ENCODE assay signal across 14 mouse cellular contexts in the genomic region with DNA sequence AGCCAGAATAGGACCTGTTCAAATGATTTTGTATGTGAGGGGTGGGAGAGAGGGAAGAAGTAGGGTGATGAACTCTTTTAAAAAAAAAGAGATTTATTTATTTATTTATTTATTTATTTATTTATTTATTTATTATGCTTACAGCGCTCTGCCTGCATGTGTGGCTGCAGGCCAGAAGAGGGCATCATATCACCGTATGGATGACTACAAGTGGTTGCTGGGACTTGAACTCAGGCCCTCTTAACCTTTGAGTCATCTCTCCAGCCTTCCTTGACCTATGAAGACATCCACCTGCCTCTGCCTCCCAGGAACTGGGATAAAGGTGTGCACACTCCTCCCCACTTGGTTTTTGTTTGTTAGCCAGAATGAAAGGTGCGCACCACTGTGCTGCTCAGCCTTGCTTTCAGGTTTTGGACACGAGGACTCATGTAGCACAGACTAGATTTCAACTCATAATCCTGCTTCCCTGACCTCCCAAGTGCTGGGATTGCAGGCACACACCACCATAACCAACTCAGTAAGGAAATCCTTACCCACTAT. TPM values are rescaled to one million over a fixed set of nuclear protein-coding genes. Genes with fewer than 3 reads are reported as not detected.
A peak's percentile ranks its signal among the peaks of the same experiment; 100 is the strongest.
DNase-seq lines count a peak whose midpoint lies in the region; ATAC-seq and TF ChIP-seq lines count a peak whose summit lies in the region.
"Had no signal": no experiment of that assay in that cellular context is flagged by ENCODE, and none has a peak within 500 bp of the region (broad histone marks: within the 10 kb centered on the region; RNA-seq: fewer than 3 reads in every experiment).

No protein-coding gene starts in this region.

- TF ChIP-seq EP300 in stomach, postnatal 0 days (optimal IDR thresholded peaks at IDR 0.05) = no peak

- H3K36me3 ChIP-seq in stomach, postnatal 0 days (ENCODE audit: control insufficient read depth, insufficient read depth, low read length) = no peaks in the 10 kb centered on the region; the same call in 1 of the 2 replicates
- H3K36me3 ChIP-seq: embryonic facial prominence, embryonic 15.5 days; forebrain, embryonic 12.5 days had no signal

- no peak overlapping the region for H3K4me2 ChIP-seq in stomach, postnatal 0 days (replicated peaks; ENCODE audit: low read depth)
- H3K4me2 ChIP-seq: embryonic facial prominence, embryonic 15.5 days; forebrain, embryonic 12.5 days; liver, embryonic 13.5 days had no signal

- H3K9me3 ChIP-seq in stomach, postnatal 0 days (ENCODE audit: control insufficient read depth, low read length) = no peaks in the 10 kb centered on the region
- H3K9me3 ChIP-seq: embryonic facial prominence, embryonic 15.5 days; forebrain, embryonic 12.5 days; liver, embryonic 13.5 days had no signal

- DNase-seq in gastrocnemius, adult 2 months = no peak
- DNase-seq in gastrocnemius, adult 18-20 months (ENCODE audit: low spot score) = no peak
- peak; percentile 17 for DNase-seq in lung, postnatal 10 days
- no peak for DNase-seq in lung, postnatal 14 days
- DNase-seq in NIH3T3 (ENCODE audit: low read depth) = peak; percentile 39
- no peak for DNase-seq in stomach, postnatal 0 days (ENCODE audit: low spot score)
- DNase-seq in retina, embryonic 14.5 days (ENCODE audit: low spot score) = no peak
- DNase-seq: cerebellum, adult 11-12 months; liver, embryonic 13.5 days; right cerebral cortex, postnatal 14 days had no signal

- no peak overlapping the region for H3K27ac ChIP-seq in gastrocnemius, adult 2 months
- no peak overlapping the region for H3K27ac ChIP-seq in stomach, postnatal 0 days (replicated peaks)
- H3K27ac ChIP-seq: embryonic facial prominence, embryonic 15.5 days; forebrain, embryonic 12.5 days had no signal

- no peaks in the 10 kb centered on the region for H3K27me3 ChIP-seq in stomach, postnatal 0 days (ENCODE audit: control insufficient read depth, insufficient read depth, low read length)
- H3K27me3 ChIP-seq: embryonic facial prominence, embryonic 15.5 days; forebrain, embryonic 12.5 days; liver, embryonic 13.5 days had no signal

- peak; percentile 16; the same call in 1 of the 2 replicates for TF ChIP-seq CTCF in gastrocnemius, adult 2 months (IDR thresholded peaks at IDR 0.05)
- TF ChIP-seq CTCF in stomach, postnatal 0 days (IDR thresholded peaks at IDR 0.05; ENCODE audit: low read depth) = peak; percentile 31; the same call in 1 of the 2 replicates

- WGBS in stomach, postnatal 0 days = 92% methylated on average over 4 of the region's 4 CpGs

- no peak for ATAC-seq in stomach, postnatal 0 days (ENCODE audit: low FRiP score, low TSS enrichment)
- ATAC-seq: hindbrain, embryonic 16.5 days had no signal

- H3K4me1 ChIP-seq in stomach, postnatal 0 days (replicated peaks; ENCODE audit: control insufficient read depth, insufficient read depth) = 0 out of 2 replicates have a peak, but pooled peaks cover 2% of the 10 kb centered on the region
- H3K4me1 ChIP-seq: embryonic facial prominence, embryonic 15.5 days; forebrain, embryonic 12.5 days had no signal

- H3K4me3 ChIP-seq in gastrocnemius, adult 2 months = no peak overlapping the region
- H3K4me3 ChIP-seq in stomach, postnatal 0 days (ENCODE audit: low read depth, low read length) = no peak overlapping the region
- H3K4me3 ChIP-seq: embryonic facial prominence, embryonic 15.5 days; forebrain, embryonic 12.5 days; liver, embryonic 13.5 days; myocyte had no signal

- intact Hi-C loops in gastrocnemius, adult 2 months (cut with DNase I) = no loop called here

- no peak overlapping the region for H3K9ac ChIP-seq in stomach, postnatal 0 days (ENCODE audit: low read length)
- H3K9ac ChIP-seq: embryonic facial prominence, embryonic 15.5 days; forebrain, embryonic 12.5 days; liver, embryonic 13.5 days had no signal

RNA-seq across cellular contexts. Expression of a gene that starts 17.2 kb away (rescaled TPM):
- 1 to 10 TPM; 6.4 to 6.7 TPM for total RNA-seq in gastrocnemius, adult 2 months (2021)
- total RNA-seq in gastrocnemius, adult 18-20 months (2021) = 1 to 10 TPM; 6.3 to 7.3 TPM
- 12.7 and 12.9 TPM in 2 replicates for polyA plus RNA-seq in stomach, postnatal 0 days (2015; fragmentation: Nextera tagmentation; extraction: Ambion mirVana)

RNA-seq across cellular contexts. Expression of a gene that starts 38.2 kb away (rescaled TPM):
- under 1 TPM; 0.31 to 0.61 TPM for total RNA-seq in gastrocnemius, adult 2 months (2021)
- under 1 TPM; 0.23 to 0.31 TPM for total RNA-seq in gastrocnemius, adult 18-20 months (2021)
- 2.1 and 2.3 TPM in 2 replicates for polyA plus RNA-seq in stomach, postnatal 0 days (2015; fragmentation: Nextera tagmentation; extraction: Ambion mirVana)

RNA-seq across cellular contexts. Expression of a gene that starts 44.0 kb away (rescaled TPM):
- total RNA-seq in gastrocnemius, adult 2 months (2021) = 1 to 10 TPM; 1.3 to 1.4 TPM
- total RNA-seq in gastrocnemius, adult 18-20 months (2021) = 1 to 10 TPM in 1 of 2 experiments, under 1 TPM in 1; 0.91 to 1.0 TPM
- 1.5 TPM in 2 replicates for polyA plus RNA-seq in stomach, postnatal 0 days (2015; fragmentation: Nextera tagmentation; extraction: Ambion mirVana)

Comparison
In these comparisons a context has a peak if more than half of its experiments do, and no peak if none do; other contexts are left out.
1. DNase-seq: peak in lung, postnatal 10 days (single experiment) and NIH3T3 (single experiment); none in gastrocnemius, adult 2 months (single experiment), gastrocnemius, adult 18-20 months (single experiment), lung, postnatal 14 days (single experiment), stomach, postnatal 0 days (single experiment) and retina, embryonic 14.5 days (single experiment).